Mouse (Mus musculus) spleen, adult 12 weeks (tissue): ENCODE measurements around the gene 6330409D20Rik.

Experiments used
- DNase-seq: peaks from one replicate; pipeline ENCODE4 v3.0.0; 2022; ENCODE audit warnings: low spot score

The 6330409D20Rik gene

GRCm38 (mm10) chr2:32740916-32741272 lies at the start of gene 6330409D20Rik:
TSS of gene 6330409D20Rik (minus strand) at chr2:32741016.
- DNase-seq = no peak

DNA sequence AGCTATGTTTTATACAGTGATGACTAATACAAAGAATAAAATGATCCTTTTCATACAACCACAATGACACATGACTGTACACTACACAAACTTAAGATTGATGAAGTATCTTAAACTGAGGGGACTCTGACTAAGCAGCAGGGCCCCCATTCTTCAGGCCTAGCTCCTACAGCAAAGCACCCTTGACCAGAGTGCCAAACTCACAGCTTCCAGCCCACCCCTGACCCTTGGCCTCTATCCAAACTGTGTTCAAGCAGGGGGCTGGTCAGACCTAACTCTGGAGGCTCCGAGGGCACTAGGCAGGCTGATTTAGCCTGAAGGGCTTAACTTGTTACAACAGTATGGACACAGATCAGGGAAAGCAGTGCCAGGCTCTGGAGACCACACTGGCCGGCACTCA lies 47.8 kb upstream of the 6330409D20Rik start:
- no peak for DNase-seq

GRCm38 (mm10) chr2:32787176-32787575 lies 46.4 kb upstream of the 6330409D20Rik start:
- DNase-seq = no peak

GRCm38 (mm10) chr2:32784048-32784681 lies 43.3 kb upstream of the 6330409D20Rik start, which contains the start of gene Cfap157:
TSS of gene Cfap157 (minus strand) at chr2:32784428.
- DNase-seq = no peak

- DNase-seq = no peak
Measured at GRCm38 (mm10) chr2:32781710-32782109, 40.9 kb upstream of the 6330409D20Rik start.

DNA sequence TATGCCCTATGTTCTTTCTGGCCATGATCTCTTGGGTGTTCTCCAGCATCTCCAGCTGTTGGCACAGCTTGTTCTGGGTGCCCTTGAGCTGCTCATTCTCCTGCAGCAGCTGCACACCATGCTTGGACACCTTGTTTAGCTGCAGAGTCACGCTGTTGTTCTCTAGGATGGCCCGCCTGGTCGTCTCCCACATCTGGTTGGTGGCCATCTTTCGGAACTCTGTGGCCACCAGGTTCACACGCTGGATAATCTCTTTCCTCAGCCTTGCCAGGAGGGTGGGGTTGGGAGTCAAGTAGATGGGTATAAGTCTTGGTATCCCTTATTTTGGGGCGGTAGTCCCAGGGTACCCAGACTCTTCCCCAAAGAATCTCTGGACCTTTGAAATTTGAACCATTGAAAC lies 38.9 kb upstream of the 6330409D20Rik start:
- DNase-seq = no peak

DNA sequence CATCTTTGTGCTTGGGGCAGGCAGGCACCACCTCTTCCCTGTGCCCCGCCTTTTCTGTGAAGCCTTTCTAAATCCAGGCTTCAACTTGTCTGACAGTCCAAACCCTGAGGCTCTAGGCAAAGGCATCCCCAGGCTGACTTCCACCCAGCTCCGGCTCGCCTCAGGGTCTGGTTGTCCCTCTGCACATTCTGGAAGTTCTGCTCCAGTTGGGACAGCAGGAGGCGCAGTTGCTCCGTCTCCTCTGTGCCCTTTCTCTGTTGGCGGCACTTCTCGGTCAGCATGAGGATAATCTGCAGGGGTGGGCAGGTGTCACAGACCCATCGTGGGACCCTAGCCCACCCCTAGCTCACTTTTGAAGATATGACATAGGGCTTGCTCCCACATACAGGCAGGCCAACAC lies 38.3 kb upstream of the 6330409D20Rik start:
- peak; percentile 13 for DNase-seq

- no peak for DNase-seq
Measured at GRCm38 (mm10) chr2:32778081-32778480, 37.3 kb upstream of the 6330409D20Rik start.

GRCm38 (mm10) chr2:32776192-32776591 lies 35.4 kb upstream of the 6330409D20Rik start:
- no peak for DNase-seq

DNA sequence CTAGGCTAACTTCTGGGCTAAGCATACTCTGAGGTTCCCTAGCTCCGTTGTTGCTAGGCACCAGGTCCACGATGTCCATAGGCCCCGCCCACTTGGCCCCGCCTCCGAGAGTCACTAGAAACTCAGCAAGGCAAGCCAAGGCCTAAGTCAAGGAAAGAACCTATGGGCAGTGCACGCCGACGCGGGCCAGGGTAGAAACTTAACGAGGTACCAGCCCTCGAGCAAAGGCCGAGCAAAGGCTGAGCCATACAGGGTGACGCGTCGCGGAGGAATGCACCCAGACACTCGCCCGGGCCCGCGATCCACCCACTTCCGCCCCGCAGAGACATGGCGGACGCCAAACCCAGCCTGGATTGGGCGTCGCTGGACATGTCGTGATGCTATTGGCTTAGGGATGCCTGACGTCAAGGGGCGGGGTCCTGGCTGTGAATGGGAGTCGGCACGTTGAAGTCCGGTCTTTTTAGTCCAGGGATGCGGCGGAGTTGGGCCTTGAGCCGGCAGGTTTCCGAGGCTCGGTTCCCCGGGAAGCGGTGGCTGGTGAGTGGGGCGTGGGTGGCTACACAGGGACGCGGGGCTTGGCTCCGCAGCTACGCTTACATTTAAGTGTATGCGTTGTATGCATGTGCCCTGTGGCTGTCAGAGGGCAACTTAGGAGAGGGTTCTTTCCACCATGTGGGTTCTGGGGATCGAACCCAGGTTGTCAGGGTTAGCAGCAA lies 34.7 kb upstream of the 6330409D20Rik start, which contains the start of the genes Ttc16 and Ptrh1:
TSS of gene Ttc16 (minus strand) at position 275 of the 716 bp plus-strand sequence.
TSS of gene Ptrh1 (plus strand) at position 428 of the 716 bp plus-strand sequence.
- peak; percentile 94 for DNase-seq

DNA sequence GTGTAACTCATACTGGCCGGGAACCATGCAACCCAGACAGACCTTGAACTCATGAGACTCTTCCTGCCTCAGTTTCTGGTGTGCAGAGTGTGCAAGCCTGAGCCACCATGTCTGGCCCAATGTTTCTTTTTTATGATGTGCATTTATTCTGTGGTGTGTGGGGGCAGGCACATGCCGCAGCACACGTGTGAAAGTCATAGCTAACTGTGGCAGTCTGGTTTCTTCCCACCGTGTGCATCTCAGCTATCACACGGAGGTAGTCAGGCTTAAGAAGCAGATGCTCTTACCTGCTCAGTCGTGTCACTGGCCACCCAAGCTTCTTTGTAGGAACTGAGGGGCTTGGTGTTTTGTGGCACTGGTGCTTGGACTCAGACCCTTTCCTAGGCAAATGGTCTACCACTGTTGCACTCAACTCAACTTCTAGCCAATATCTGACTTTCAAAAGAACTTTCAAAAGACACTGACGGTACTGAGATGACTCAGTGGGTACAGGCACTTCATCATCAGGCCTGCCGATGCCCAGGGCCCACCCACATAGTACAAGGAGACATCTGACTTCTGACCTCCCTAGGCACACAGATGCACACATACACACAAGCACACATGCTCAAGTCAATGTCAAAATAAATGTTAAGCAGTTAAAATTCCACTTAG lies 31.9 kb upstream of the 6330409D20Rik start:
- no peak for DNase-seq

DNA sequence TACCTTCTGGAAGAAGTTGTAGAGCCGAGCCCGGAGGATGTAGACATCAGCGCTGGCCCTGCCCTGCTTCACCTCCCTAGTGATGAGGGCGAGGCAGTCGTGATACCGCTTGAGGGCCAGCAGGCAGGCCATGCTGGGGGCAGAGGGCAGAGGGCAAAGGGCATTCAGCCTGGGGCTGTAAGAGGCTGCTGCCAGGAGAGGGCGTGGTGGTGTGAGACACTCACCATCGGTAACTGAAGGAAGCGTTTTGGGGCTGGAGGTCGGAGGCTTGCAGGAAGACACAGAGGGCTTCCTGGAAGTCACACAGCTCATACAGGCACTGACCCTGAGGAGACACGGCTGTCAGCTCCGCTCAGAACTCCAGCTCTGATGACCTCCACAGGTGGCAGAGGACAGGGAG lies 31.1 kb upstream of the 6330409D20Rik start:
- DNase-seq = no peak

DNA sequence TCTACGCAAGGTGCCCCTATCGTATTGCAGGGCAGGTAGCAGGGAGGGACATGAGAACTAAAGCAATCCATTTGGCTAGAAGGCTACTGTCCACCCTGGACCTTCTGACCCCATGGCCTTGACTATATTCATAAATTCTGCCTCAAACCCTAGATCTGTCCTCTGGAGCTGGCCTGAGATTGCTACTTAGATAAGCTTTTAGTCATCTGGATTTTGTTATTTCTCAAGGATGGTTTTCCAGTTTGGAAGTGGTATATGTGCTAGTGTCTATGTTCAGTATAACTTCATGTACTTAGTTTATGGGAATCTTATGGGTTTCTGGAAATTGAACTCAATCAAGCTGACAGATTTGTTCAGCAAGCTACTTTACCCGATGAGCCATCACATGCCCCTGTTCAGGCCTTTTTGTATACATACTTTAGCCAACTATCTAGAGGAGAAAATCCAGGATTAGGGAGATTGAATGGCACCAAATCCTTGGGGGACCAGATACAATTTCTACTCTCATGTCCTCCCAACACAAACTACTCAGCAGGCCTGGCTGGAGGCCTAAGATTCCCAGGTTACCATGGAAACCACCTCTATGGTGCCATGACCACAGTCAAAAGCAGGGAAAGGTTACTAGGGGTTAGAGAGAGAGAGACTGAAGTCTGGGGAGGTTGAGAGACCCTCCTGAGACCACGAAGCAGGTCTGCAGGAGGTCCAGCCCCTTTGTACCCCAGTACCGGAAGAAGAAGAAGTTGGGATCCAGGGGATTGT lies 28.7 kb upstream of the 6330409D20Rik start:
- DNase-seq = no peak

- peak; percentile 10 for DNase-seq
Measured at GRCm38 (mm10) chr2:32768661-32769285, 28.0 kb upstream of the 6330409D20Rik start.

DNA sequence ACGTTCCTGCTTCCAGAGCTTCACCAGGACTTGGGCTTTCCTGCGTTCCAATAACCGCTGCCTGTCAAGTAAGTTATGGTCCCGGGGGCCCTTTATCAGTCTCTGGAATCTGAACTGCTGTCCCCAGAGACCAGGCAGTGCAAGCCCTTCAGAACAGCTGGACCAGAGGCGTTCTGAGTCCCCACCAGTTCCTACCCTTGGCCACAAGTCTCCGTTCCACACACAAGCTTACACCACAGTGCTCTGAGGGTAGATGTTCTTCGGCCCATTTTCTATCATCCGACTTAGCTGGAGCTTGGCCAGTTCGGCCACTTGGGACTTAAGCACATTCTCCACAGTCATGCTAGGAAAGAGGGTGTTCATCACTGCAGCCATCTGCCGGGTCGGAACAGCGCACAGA lies 26.4 kb upstream of the 6330409D20Rik start:
- DNase-seq = no peak

GRCm38 (mm10) chr2:32763353-32763752 lies 22.5 kb upstream of the 6330409D20Rik start:
- DNase-seq = no peak

DNA sequence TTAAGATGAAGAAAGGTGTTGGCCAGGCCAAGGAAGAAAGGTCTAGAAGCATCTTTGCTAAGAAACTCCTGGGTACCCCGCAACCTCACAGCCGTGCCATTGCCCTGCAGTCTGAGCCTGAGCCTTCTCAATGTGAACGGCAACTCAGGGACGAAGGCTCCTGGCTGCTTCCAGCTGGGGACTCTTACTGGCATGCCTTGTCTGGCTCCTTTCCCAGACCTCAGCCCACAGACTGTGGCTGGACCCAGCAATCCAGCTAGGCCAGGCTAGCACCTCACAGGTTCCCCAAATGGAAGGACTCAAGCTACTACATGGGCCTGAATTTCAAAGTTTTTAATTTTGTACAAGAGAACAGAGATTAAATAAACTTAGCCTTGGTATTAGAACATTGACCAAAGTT lies 21.0 kb upstream of the 6330409D20Rik start:
- no peak for DNase-seq

DNA sequence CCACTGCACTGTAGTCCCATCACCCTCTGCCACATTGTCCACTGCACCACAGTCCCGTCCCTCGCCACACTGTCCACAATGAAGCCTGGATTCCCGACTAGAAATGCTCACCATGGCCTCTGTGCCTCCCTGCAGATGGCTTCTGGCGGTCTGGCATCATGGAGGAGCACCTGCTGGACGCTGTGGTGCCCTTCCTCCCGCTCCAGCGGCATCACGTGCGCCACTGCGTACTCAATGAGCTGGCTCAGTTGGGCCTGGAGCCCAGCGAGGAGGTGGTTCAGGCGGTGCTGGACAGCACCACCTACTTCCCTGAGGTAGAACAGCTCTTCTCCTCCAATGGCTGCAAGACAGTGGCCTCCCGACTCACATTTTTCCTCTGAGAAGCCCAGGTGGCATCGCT lies 20.5 kb upstream of the 6330409D20Rik start:
- no peak for DNase-seq

GRCm38 (mm10) chr2:32759001-32759400 lies 18.2 kb upstream of the 6330409D20Rik start:
- no peak for DNase-seq

- DNase-seq = no peak
Measured at GRCm38 (mm10) chr2:32758503-32758902, 17.7 kb upstream of the 6330409D20Rik start.

DNA sequence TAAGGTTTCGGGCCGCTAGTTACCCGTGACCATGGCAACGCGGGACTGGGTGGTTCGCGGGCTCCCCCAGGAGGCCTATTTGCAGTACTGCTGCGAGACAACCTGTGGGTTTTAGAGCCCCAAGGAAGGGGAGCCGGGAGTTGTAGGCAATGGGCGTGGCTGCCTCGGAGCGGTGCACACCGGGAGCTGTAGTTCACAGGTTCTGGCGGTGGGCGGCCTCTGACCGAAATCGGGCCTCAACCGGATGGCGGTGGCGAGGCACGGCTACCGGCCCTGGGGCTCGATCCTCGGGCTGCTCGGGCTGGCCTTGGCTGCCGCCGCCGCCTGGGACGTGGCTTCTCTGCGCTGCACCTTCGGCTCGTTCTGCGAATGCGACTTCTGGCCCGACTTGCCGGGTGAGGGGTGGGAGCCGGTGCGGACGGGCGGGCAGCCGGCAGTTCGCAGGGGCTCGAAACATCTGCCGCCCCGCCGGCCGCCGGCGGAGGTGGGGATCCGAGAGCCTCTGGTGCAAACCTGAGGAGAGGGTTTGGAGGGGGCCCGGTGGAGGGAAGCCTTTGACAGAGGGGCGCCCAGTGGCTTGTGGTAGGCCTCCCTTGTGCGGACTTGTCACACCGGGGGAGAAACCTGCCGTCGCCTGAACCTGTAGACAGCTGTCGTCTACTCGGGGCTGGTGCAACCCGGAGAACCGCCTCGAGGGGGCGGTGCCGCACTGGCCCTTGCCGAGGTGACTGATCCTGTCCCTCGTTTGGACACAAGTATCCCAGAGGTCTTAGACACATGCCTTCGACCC lies 16.4 kb upstream of the 6330409D20Rik start, which contains the start of gene Tor2a:
TSS of gene Tor2a (plus strand) at position 179 of the 790 bp plus-strand sequence.
- DNase-seq = peak; percentile 89
